Mouse (Mus musculus) lung, adult 2 months (tissue): ENCODE results near the gene Car5a.

ENCODE experiments used
- CTCF ChIP-seq: fragments of 200-500 bp; IDR thresholded peaks from 2 replicates; pipeline ENCODE4 v1.5.1; 2011; ENCODE audit warnings: mild to moderate bottlenecking, low read length, control low read depth; ENCODE audit not compliant: insufficient read depth
- POLR2A ChIP-seq: fragments of 200-500 bp; IDR thresholded peaks from 2 replicates; pipeline ENCODE4 v1.6.1; 2011; ENCODE audit warnings: low read depth, mild to moderate bottlenecking, control low read depth, low read length, borderline replicate concordance; ENCODE audit errors: extremely low read depth

GRCm38 (mm10) chr8:121901498-121902236, 43.0 kb downstream of the Car5a start:
- TF ChIP-seq POLR2A, result no peak
- TF ChIP-seq CTCF, result no peak
